Mouse (Mus musculus) lung, postnatal 4 days (tissue): ENCODE results near the gene Tcte1.

Experiments used
- DNase-seq, 2 experiments: peaks; one replicate each; pipeline ENCODE4 v3.0.0; 2021

The Tcte1 gene

DNA sequence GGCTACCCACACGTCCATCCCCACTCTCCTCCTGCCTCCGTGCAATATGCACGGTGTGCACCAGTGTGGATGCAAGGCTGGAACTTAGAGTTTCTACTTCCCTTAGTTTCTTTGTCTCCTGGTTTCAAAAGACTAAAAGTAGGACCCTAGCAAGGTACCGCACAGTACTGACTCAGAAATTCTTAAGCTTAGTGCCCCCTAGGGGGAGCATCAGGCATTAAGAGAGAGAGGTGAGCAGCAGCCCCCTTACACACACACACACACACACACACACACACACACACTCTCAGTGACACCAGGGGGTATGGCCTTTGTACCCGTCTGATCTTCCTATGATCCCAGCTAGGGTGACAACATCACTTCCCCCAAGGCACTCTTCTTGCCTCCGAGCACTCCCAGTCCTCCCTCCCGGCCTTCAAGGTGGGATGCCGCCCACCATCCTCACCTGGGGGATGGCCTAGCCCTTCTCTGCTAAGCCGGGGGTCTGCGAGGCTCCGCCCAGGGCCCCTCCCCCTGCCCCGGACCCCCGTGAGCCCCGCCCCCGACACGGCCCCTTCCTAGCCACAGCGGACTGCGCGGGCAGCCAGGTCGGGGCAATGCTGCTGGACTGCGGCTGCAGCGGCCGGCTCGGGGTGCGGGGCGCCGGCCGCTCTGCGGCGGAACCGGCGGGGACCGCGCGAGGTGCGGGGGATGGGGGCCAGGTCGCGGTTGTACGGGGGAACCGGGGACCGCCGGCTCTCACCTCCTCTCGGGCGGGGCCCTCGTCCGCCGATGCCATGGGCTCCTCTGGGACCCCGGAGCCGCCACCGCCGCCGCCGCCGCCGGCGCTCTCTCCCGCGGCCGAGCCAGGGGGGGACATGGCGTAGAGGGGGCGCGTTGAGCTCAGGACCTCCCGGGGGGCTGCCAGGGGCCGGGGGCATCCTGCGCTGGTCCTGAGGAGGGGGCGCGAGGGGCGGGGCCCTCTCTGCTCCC lies 25.6 kb downstream of the Tcte1 start:
- DNase-seq: no peak

- DNase-seq: no peak
Observed at GRCm38 (mm10) chr17:45549617-45550181, 26.5 kb downstream of the Tcte1 start, which contains the start of gene Tmem151b. Tmem151b (minus strand) TSS chr17:45549677.

- no peak for DNase-seq
Observed at GRCm38 (mm10) chr17:45550253-45550652, 27.0 kb downstream of the Tcte1 start.

GRCm38 (mm10) chr17:45551249-45551796 lies 28.1 kb downstream of the Tcte1 start:
- no peak for DNase-seq

- DNase-seq: peak; percentile 65 to 85
Observed at GRCm38 (mm10) chr17:45551816-45552451, 28.7 kb downstream of the Tcte1 start.

GRCm38 (mm10) chr17:45553065-45553464 lies 29.8 kb downstream of the Tcte1 start:
- no peak for DNase-seq

DNA sequence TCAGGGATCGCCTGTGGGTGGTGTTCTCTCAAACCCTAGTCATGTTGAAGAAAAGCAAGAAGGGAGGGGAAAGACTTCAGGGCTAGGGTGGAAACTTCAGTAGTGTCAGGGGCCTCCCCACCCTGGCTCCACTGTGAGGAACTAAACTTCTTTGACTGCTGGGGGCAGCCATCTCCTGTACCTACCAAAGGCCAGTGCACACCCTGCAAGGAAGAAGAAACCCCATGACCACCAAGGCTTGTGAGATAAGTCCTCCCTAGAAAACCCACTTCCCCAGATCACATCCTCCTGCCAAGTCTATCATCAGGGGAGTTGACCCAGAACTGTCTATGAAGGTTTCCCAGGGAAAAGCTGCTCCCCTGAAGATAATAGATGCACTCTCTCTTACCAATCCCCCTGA lies 31.2 kb downstream of the Tcte1 start:
- DNase-seq: no peak

DNA sequence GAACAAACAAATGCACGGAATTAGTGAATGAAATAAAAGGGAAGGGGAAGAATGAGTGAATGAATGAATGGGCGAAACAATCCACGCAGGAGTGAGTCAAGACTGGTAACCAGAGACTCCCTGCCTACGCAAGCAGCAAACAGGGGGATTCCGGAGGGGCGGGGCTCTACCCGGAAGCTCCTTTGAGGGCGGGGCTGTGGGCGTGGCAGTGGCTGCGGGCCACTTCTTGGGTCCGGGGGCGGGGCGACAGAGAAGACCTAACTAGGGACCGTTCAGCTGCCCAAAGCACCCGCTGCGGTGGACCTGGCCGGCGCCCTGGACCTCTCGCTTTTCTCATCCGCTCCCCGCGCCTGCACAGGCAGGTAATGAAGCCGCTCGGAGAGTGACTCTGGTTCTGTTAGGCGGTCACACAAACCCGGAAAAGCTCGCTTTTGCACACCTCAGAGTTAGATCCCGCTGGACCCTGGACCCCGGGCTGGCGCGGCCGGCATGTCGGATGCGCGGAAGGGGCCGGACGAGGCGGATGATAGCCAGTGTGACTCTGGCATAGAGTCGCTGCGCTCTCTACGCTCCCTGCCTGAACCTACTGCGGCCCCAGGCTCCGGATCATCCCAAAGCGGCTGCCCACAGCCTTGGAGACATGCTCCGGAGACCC lies 32.3 kb downstream of the Tcte1 start, which contains the start of gene Nfkbie:
Gene Nfkbie (plus strand): TSS at position 252 of the 655 bp plus-strand sequence.
- peak; percentile 94 to 97 for DNase-seq

DNA sequence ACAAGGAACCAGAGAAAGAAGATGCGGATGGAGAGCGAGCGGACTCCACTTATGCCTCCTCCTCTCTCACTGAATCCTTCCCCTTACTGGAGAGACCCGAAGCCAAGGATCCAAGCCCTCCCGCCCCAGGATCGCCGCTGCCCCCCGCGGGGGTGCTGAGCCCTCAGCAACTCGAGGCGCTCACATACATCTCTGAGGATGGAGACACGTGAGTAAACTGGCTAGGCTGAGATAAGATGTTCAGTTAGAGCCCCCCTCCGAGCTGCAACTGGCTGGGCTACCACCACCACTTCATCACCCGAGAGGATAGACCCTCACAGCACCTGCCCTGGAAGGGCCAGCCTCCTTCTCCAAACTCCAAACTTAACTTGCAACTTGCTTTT lies 32.9 kb downstream of the Tcte1 start:
- no peak for DNase-seq

GRCm38 (mm10) chr17:45556514-45557245 lies 33.4 kb downstream of the Tcte1 start:
- peak in 1 of 2 experiments; percentile 16 for DNase-seq

DNA sequence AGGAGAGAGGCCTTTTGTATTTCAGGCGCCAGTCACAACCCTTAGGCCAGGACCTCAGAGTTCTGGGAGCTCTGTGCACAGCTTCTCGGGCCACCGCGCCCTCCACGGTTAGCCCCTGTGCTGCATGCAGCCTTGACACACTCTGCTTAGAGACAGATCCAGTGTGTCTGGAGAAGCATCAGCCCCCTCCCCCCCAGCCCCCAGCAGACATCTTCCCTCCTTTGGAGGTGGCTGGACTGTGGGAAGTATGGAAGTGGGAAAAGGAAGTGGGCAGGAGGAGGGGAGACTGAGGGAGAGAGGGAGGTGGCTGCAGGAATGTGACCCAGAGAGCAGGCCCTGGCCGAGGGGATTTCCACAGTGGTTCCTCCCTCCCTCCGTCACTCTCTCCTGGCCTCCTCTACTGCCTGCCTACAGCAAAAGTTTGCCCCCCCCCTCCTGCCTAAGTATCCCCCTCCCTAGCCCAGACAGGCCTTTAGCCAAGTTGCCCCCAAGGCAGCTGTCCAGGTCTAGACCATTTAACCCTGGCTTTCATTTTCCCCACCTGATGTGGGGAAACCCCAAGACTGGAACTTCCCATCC lies 34.1 kb downstream of the Tcte1 start:
- DNase-seq: peak in 1 of 2 experiments; percentile 7

GRCm38 (mm10) chr17:45557998-45558862 lies 35.0 kb downstream of the Tcte1 start:
- DNase-seq: peak in 1 of 2 experiments; percentile 7

DNA sequence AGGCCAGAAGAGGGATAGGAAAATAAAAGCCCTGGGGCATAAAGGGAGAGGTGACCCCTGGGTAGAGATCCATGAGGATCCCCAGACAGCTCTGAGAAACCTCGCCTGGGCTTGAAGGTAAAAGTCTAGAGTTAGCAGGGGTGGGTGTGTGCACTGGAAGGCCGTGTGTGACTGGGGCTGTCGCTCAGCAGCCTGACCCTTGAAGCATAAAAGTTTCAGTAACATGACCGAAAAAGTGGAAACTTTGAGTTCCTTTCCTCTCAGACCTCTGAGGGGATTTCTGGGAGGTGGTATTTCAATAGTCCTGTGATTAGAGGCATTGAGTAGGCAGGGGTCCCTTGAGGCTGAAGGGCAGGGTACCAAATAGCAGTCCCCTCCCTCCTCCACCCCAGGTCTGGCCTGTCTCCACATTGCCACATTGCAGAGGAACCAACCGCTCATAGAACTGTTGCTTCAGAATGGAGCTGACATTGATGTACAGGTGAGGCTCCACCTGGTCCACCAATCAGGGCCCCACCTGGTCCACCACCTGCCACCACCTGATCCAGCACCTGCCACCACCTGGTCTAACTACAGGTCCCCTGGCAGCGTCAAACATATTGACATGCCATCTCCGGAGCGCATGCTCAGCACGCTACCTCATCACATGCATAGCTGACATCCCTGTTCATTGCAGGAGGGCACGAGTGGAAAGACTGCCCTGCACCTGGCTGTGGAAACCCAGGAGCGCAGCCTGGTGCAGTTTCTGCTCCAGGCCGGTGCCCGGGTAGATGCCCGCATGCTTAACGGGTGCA lies 36.7 kb downstream of the Tcte1 start:
- peak in 1 of 2 experiments; percentile 3 for DNase-seq

DNA sequence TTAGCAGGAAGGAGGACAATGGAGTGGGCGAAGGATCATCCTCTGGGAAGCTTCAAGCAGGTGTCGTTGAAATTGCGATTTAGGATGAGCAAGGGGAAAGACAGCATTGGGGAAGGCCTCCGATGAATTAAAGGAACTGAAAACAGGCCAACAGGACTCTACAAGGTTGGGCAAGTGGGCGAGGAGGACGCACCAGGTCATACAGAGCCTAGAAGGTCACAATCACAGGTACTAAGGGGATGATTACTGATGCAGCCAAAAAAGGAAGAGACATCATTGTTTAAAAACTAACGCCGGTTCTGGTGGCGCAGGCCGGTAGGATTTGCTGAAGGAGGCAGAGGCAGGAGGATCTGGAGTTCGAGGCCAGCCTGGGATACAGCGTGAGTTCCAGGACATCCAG lies 40.0 kb downstream of the Tcte1 start:
- no peak for DNase-seq

DNA sequence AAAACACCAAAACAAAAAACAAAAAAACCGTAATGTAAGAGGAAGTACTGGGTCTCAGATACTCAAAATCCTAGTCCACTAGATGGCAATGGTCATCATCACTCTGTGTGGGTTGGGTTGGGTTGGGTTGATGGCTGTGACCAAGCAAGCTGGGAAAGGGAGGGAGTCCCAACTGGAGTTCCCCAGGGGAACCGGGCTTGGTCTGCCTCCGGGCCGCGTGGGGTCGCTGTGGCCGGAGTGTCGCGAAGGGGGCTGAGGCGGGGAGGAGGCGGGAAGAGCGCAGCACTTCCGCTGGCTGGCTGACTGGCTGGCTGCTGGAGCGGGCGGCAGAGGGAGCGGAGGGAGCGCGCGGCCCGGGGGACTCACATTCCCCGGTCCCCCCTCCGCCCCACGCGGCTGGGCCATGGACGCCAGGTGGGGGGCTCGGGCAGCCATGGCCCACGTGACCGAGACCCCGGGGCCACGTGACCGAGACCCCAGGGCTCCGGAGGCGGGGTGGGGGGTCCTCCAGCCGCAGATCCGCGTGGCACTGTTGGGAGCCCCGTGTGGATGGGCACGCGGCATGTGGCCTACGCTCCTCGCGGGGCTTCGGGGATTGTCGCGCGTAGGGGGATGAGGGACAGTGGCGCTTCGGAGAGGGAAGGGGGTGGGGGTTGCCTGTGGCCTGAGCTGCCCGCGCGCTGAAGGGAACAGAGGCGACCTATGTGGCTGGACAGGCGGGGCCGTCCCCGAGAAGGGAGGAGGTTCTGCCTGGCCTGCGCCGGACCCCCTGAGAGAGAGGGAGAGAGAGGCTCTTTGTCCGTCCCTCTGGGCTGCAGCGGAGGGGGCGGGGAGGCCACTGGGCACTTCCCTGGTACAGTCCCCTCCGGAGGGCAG lies 40.7 kb downstream of the Tcte1 start, which contains the start of gene Slc35b2:
Gene Slc35b2 (plus strand): TSS at position 220 of the 876 bp plus-strand sequence.
- DNase-seq: peak; percentile 96 to 97

DNA sequence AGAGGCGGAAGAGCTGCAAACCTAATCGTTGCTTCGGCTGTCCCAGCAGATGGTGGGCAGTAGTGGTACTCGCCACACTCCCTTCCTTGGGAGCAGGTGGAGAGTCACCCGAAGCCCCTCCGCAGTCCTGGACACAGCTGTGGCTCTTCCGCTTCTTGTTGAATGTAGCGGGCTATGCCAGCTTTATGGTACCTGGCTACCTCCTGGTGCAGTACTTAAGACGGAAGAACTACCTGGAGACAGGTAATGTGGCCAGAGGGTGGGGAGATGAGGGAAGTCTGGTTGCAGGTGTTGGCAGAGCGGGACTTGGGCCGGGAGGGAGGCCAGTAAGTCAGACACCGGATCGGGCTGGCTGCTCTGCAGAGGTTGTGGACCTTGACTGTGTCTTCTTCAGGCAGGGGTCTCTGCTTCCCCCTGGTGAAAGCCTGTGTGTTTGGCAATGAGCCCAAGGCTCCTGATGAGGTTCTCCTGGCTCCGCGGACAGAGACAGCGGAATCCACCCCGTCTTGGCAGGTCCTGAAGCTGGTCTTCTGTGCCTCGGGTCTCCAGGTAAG lies 41.4 kb downstream of the Tcte1 start:
- DNase-seq: no peak

- no peak for DNase-seq
Observed at GRCm38 (mm10) chr17:45565103-45565502, 41.9 kb downstream of the Tcte1 start.

- DNase-seq: no peak
Observed at GRCm38 (mm10) chr17:45566031-45566359, 42.8 kb downstream of the Tcte1 start.
